Mouse (Mus musculus) testis, adult 2 months (tissue): ENCODE results near the gene Calm2.

Source experiments
- CTCF ChIP-seq: fragments of 200-500 bp; IDR thresholded peaks from 2 replicates; pipeline ENCODE4 v1.5.1; 2012; ENCODE audit warnings: low read depth, mild to moderate bottlenecking, inconsistent platforms, low read length, moderate library complexity; ENCODE audit not compliant: control insufficient read depth, insufficient read depth, insufficient replicate concordance
- POLR2A ChIP-seq: fragments of 200-500 bp; IDR thresholded peaks from 2 replicates; pipeline ENCODE4 v1.6.1; 2012; ENCODE audit warnings: low read depth, mild to moderate bottlenecking, inconsistent platforms, low read length, moderate library complexity; ENCODE audit not compliant: control insufficient read depth

DNA sequence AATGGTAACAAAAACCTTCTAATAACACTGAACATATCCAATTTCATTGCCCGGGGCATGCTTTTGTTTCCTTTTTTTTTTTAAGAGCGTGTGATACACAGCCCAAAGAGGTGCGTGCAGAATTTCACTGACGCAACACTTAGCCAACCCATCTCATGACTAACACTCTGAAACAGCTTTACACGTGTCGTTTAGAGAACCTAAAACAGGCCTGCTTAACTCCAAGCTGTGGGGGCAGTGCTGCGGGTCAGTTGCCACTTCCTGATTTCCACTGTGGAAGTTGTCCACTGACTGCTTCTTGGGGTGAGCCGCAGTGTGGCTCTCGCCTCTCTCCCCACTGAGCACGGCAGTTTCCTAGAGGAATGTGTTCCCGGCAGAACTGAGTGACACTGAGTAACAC is 41.2 kb downstream of the Calm2 start:
- TF ChIP-seq POLR2A (no peak), CTCF (no peak)
